ENCODE assay signal across 8 mouse cellular contexts in the genomic region with DNA sequence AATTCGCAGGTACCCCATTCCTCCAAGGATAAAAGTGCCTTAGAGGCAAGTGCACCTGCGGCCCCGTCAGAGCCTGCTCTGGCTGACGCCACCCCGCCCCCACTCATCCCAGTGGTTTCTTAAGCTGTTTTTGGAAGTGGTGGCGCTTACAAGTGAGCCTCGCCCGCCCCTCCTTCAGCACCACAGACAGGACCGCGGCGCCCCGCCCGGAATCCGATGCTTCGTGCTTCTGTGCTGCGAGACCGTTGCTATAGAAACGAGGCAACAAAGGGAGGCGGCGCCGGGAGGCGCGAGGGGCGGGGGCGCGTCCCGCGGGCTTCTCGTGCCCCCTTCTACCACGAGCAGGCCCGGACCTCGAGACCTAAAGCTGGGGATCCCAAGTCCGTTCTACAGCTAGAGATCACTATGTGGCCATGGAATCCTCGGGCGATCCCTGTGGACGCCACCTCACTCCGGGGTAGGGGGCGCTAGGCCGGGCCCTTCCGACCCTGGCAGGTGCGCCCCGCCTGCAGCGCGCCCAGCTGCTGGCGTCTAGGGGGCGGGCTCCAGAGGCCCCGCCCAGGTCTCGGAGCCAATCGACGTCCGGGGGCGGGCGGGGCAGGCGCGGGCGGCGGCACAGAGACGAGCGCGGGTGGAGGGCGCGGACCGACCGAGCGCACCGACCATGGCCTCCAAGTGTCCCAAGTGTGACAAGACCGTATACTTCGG. TPM values are rescaled to one million over a fixed set of nuclear protein-coding genes. Genes with fewer than 3 reads are reported as not detected.
DNase-seq lines count a peak whose midpoint lies in the region; ATAC-seq and TF ChIP-seq lines count a peak whose summit lies in the region.

A gene (plus strand): TSS at position 329 of the 708 bp plus-strand sequence.

- H3K9me3 ChIP-seq in heart, embryonic 12.5 days (replicated peaks) = no peaks in the 10 kb centered on the region
- H3K9me3 ChIP-seq in kidney, embryonic 16.5 days (ENCODE audit: low read length) = no peaks in the 10 kb centered on the region
- no peaks in the 10 kb centered on the region for H3K9me3 ChIP-seq in stomach, embryonic 16.5 days (replicated peaks; ENCODE audit: control insufficient read depth, low read length)

- H3K4me1 ChIP-seq in bone marrow macrophage, adult 2 months (ENCODE audit: control insufficient read depth, insufficient read depth, low read length) = 0 out of 2 replicates have a peak, but pooled peaks cover 2% of the 10 kb centered on the region
- H3K4me1 ChIP-seq in heart, embryonic 12.5 days (replicated peaks) = peaks cover 76% of the 10 kb centered on the region
- H3K4me1 ChIP-seq in kidney, embryonic 16.5 days (ENCODE audit: insufficient read depth, low read length) = peaks cover 55% of the 10 kb centered on the region
- H3K4me1 ChIP-seq in stomach, embryonic 16.5 days (ENCODE audit: control insufficient read depth, insufficient read depth, low read length) = peaks cover 34% of the 10 kb centered on the region

- ATAC-seq in erythroid progenitor cell, adult 5-6 weeks (replicated peaks; ENCODE audit: low FRiP score, poor library complexity, severe bottlenecking) = peak; percentile 75
- ATAC-seq in heart, embryonic 12.5 days (ENCODE audit: insufficient number of reproducible peaks, low FRiP score) = peak; percentile 86
- ATAC-seq in kidney, embryonic 16.5 days (ENCODE audit: low FRiP score, low TSS enrichment) = peak; percentile 72
- peak; percentile 88 for ATAC-seq in stomach, embryonic 16.5 days (ENCODE audit: insufficient read depth, low FRiP score)

- peaks cover 55% of the 10 kb centered on the region for H3K36me3 ChIP-seq in C2C12 (ENCODE audit: control insufficient read depth, insufficient read depth)
- peaks cover 46% of the 10 kb centered on the region for H3K36me3 ChIP-seq in heart, embryonic 12.5 days
- H3K36me3 ChIP-seq in kidney, embryonic 16.5 days (ENCODE audit: insufficient read depth, low read length) = peaks cover 49% of the 10 kb centered on the region
- H3K36me3 ChIP-seq in myocyte (ENCODE audit: control insufficient read depth, insufficient read depth) = peaks cover 23% of the 10 kb centered on the region
- H3K36me3 ChIP-seq in stomach, embryonic 16.5 days (ENCODE audit: control insufficient read depth, insufficient read depth, low read length) = peaks cover 15% of the 10 kb centered on the region

- H3K79me3 ChIP-seq in C2C12 (ENCODE audit: low read depth) = peaks cover 38% of the 10 kb centered on the region

- H3K27ac ChIP-seq in bone marrow macrophage, adult 2 months (ENCODE audit: insufficient read depth, low read depth, low read length) = no peak within 1 kb of the TSS
- peak within 1 kb of the TSS; percentile 97 for H3K27ac ChIP-seq in heart, embryonic 12.5 days (ENCODE audit: poor library complexity, severe bottlenecking)
- H3K27ac ChIP-seq in kidney, embryonic 16.5 days (ENCODE audit: low read length) = peak within 1 kb of the TSS; percentile 82
- H3K27ac ChIP-seq in stomach, embryonic 16.5 days (ENCODE audit: low read length) = peak within 1 kb of the TSS; percentile 79

- H3K4me3 ChIP-seq in C2C12 (ENCODE audit: insufficient read depth, poor library complexity, severe bottlenecking) (peak within 1 kb of the TSS; percentile 97), myocyte (peak within 1 kb of the TSS; percentile 93)
- peak within 1 kb of the TSS; percentile 58 for H3K4me3 ChIP-seq in bone marrow macrophage, adult 2 months (ENCODE audit: insufficient read depth, low read length)
- peak within 1 kb of the TSS; percentile 80 for H3K4me3 ChIP-seq in heart, embryonic 12.5 days
- peak within 1 kb of the TSS; percentile 71 for H3K4me3 ChIP-seq in kidney, embryonic 16.5 days (ENCODE audit: low read length)
- H3K4me3 ChIP-seq in stomach, embryonic 16.5 days (replicated peaks; ENCODE audit: low read length) = peak within 1 kb of the TSS; percentile 60

- DNase-seq in liver = peak; percentile 87

- peak within 1 kb of the TSS; percentile 83 for H3K4me2 ChIP-seq in heart, embryonic 12.5 days
- H3K4me2 ChIP-seq in kidney, embryonic 16.5 days (replicated peaks; ENCODE audit: low read depth, low read length) = peak within 1 kb of the TSS; percentile 78
- peak within 1 kb of the TSS; percentile 96 for H3K4me2 ChIP-seq in myocyte (ENCODE audit: low read depth)
- peak within 1 kb of the TSS; percentile 78 for H3K4me2 ChIP-seq in stomach, embryonic 16.5 days (ENCODE audit: low read depth, low read length)

- under 1% methylated on average over 67 of the region's 68 CpGs for WGBS in heart, embryonic 12.5 days
- under 1% methylated on average over 68 of the region's 68 CpGs for WGBS in kidney, embryonic 16.5 days
- WGBS in stomach, embryonic 16.5 days = under 1% methylated on average over 67 of the region's 68 CpGs

- H3ac ChIP-seq in C2C12 (ENCODE audit: control insufficient read depth, insufficient read length, low read depth) = peak within 1 kb of the TSS; percentile 59
- peak within 1 kb of the TSS; percentile 31 for H3ac ChIP-seq in myocyte (ENCODE audit: control insufficient read depth, insufficient read length)

- no peak for TF ChIP-seq POLR2A in bone marrow macrophage, adult 2 months (IDR thresholded peaks at IDR 0.05; ENCODE audit: borderline replicate concordance, low read depth, low read length)
- TF ChIP-seq POLR2A in myocyte (IDR thresholded peaks at IDR 0.05; ENCODE audit: insufficient read length, low read depth) = peak; percentile 93

- no peaks in the 10 kb centered on the region for H3K27me3 ChIP-seq in C2C12 (ENCODE audit: control insufficient read depth, insufficient read depth, insufficient read length)
- H3K27me3 ChIP-seq in heart, embryonic 12.5 days (replicated peaks) = no peaks in the 10 kb centered on the region
- H3K27me3 ChIP-seq in kidney, embryonic 16.5 days (ENCODE audit: insufficient read depth, low read length) = no peaks in the 10 kb centered on the region
- H3K27me3 ChIP-seq in myocyte (ENCODE audit: control insufficient read depth, insufficient read depth, insufficient read length) = no peaks in the 10 kb centered on the region
- no peaks in the 10 kb centered on the region for H3K27me3 ChIP-seq in stomach, embryonic 16.5 days (ENCODE audit: control insufficient read depth, insufficient read depth, low read length)

- H3K79me2 ChIP-seq in C2C12 (ENCODE audit: control insufficient read depth, insufficient read depth) (peaks cover 48% of the 10 kb centered on the region), myocyte (ENCODE audit: control insufficient read depth, insufficient read depth) (peaks cover 33% of the 10 kb centered on the region)

- peak within 1 kb of the TSS; percentile 94 for H3K9ac ChIP-seq in heart, embryonic 12.5 days
- H3K9ac ChIP-seq in kidney, embryonic 16.5 days (replicated peaks; ENCODE audit: low read length) = peak within 1 kb of the TSS; percentile 78
- H3K9ac ChIP-seq in stomach, embryonic 16.5 days (ENCODE audit: low read length) = peak within 1 kb of the TSS; percentile 72

- TF ChIP-seq CTCF in C2C12 (IDR thresholded peaks at IDR 0.05; ENCODE audit: control insufficient read depth, insufficient read depth, insufficient read length) = no peak
- TF ChIP-seq CTCF in bone marrow macrophage, adult 2 months (IDR thresholded peaks at IDR 0.05; ENCODE audit: low read depth, low read length) = no peak

TF ChIP-seq in C2C12, 6 proteins besides CTCF, POLR2A, EP300 and RAD21:
- peak; percentile 44 for TF ChIP-seq MYOD1 (IDR thresholded peaks at IDR 0.05; ENCODE audit: control insufficient read depth, insufficient read length, low read depth)
- peak; percentile 62 for TF ChIP-seq MAX (IDR thresholded peaks at IDR 0.05)
- no peak for TF ChIP-seq FOSL1 (IDR thresholded peaks at IDR 0.05; ENCODE audit: insufficient read depth, low read length, poor library complexity, severe bottlenecking)
- TF ChIP-seq USF1 (IDR thresholded peaks at IDR 0.05; ENCODE audit: low read depth) = no peak
- no peak for TF ChIP-seq MYOG (IDR thresholded peaks at IDR 0.05; ENCODE audit: control insufficient read depth, extremely low read depth, insufficient read length)
- no peak for TF ChIP-seq CEBPB (IDR thresholded peaks at IDR 0.05; ENCODE audit: low read depth)

TF ChIP-seq in myocyte, 11 proteins besides CTCF, POLR2A, EP300 and RAD21:
- TF ChIP-seq E2F4 (IDR thresholded peaks at IDR 0.05; ENCODE audit: insufficient read depth) (peak; percentile 12), REST (IDR thresholded peaks at IDR 0.05; ENCODE audit: insufficient read depth, insufficient read length) (peak; percentile 57), TCF3 (IDR thresholded peaks at IDR 0.05; ENCODE audit: insufficient read length, low read depth) (peak; percentile 33), TCF12 (IDR thresholded peaks at IDR 0.05; ENCODE audit: insufficient read depth, poor library complexity, severe bottlenecking) (peak; percentile 23), USF1 (IDR thresholded peaks at IDR 0.05; ENCODE audit: low read depth) (no peak), SRF (IDR thresholded peaks at IDR 0.05; ENCODE audit: control insufficient read depth, insufficient read length, low read depth) (peak; percentile 6), MYOG (IDR thresholded peaks at IDR 0.05; ENCODE audit: control insufficient read depth in 1 of 3, insufficient read depth in 1 of 3, insufficient read length in 2 of 3, low read depth in 2 of 3) (peak in 2 of 3 experiments; percentile 88 to 92), MAX (IDR thresholded peaks at IDR 0.05; ENCODE audit: low read depth) (no peak), CEBPB (IDR thresholded peaks at IDR 0.05; ENCODE audit: insufficient read depth, poor library complexity, severe bottlenecking) (no peak), MYOD1 (IDR thresholded peaks at IDR 0.05; ENCODE audit: control insufficient read depth in 1 of 3, insufficient read length in 2 of 3, low read depth in 2 of 3) (peak in 2 of 3 experiments; percentile 82 to 89), POLR2AphosphoS2 (IDR thresholded peaks at IDR 0.05; ENCODE audit: insufficient read length, low read depth) (peak; percentile 96)

RNA-seq across cellular contexts. Expression of the gene that starts here (rescaled TPM):
- polyA plus RNA-seq in C2C12 (2012; fragmentation: generic; extraction: Trizol) (775 TPM), myocyte (2012; fragmentation: generic; extraction: Trizol) (1,146 TPM)
- polyA plus RNA-seq in bone marrow macrophage, adult 2 months (2012; ENCODE audit: insufficient read depth, insufficient read length, missing spikeins) = 1.1 and 2.3 TPM in 2 replicates
- 22.7 and 54.1 TPM in 2 replicates for total RNA-seq in erythroid progenitor cell, adult 5-6 weeks (2015; ENCODE audit: low replicate concordance)
- total RNA-seq in erythroid progenitor cell, adult 5-6 weeks (2017; ENCODE audit: low replicate concordance) = 16.0 and 29.5 TPM in 2 replicates
- polyA plus RNA-seq in heart, embryonic 12.5 days (2016; fragmentation: Nextera tagmentation; extraction: Ambion mirVana) = 1,186 and 1,223 TPM in 2 replicates
- polyA plus RNA-seq in kidney, embryonic 16.5 days (2015; fragmentation: Nextera tagmentation; extraction: Ambion mirVana) = 244 and 263 TPM in 2 replicates
- polyA plus RNA-seq in stomach, embryonic 16.5 days (2015; fragmentation: Nextera tagmentation; extraction: Ambion mirVana) = 140 and 142 TPM in 2 replicates

Comparison
In these comparisons a context has a peak if more than half of its experiments do, and no peak if none do; other contexts are left out.
1. RNA of the gene that starts here (polyA plus RNA-seq): 1,186 to 1,223 TPM in heart, embryonic 12.5 days, 1,146 TPM in myocyte (single experiment), 775 TPM in C2C12 (single experiment), 244 to 263 TPM in kidney, embryonic 16.5 days and 140 to 142 TPM in stomach, embryonic 16.5 days; 1.1 to 2.3 TPM in bone marrow macrophage, adult 2 months; every median in the first group is over 10 times any median in the second.
2. Peak in every context shown above with its lines, with median percentiles within 50 percentile points of each other: H3K4me3 ChIP-seq, ATAC-seq, H3K4me2 ChIP-seq and H3K9ac ChIP-seq.